Mouse (Mus musculus) left cerebral cortex, postnatal 14 days (tissue): ENCODE measurements around the gene Mtss1l. TPM values are rescaled to one million over a fixed set of nuclear protein-coding genes. Genes with fewer than 3 reads are reported as not detected.
A peak's percentile ranks its signal among the peaks of the same experiment; 100 is the strongest.

Source experiments
- DNase-seq, 2 experiments: peaks; one replicate each; pipeline ENCODE4 v3.0.0; 2021 to 2022; ENCODE audit warnings: low spot score in 2 of 2, mixed read lengths in 1 of 2
- intact Hi-C: fragments of 180-260 bp; cut with DNase I; formaldehyde crosslinking; loops from one replicate; pipeline ENCODE4 v1.15.1; 2025
- long read RNA-seq, 2 experiments: library from polyadenylated mRNA; stranded (forward); transcript quantifications; one replicate each; pipeline ENCODE4 v2.0.0; 2021
- total RNA-seq, 2 experiments: library from RNA; stranded (reverse); gene quantifications; 2 replicates each; pipeline ENCODE4 v1.2.3; 2021

Gene Mtss1l
- 100 to 1,000 TPM; 184 to 221 TPM for total RNA-seq
- long read RNA-seq, experiment 1, full-length matches to known transcripts: 8 of 97 reads
- long read RNA-seq, experiment 1, partial matches to known transcripts: 72 of 97 reads
- long read RNA-seq, experiment 1, other reads (novel, unspliced or antisense): 17 of 97 reads
- long read RNA-seq, experiment 2, full-length matches to known transcripts: 9 of 106 reads
- long read RNA-seq, experiment 2, partial matches to known transcripts: 80 of 106 reads
- long read RNA-seq, experiment 2, other reads (novel, unspliced or antisense): 17 of 106 reads

DNA sequence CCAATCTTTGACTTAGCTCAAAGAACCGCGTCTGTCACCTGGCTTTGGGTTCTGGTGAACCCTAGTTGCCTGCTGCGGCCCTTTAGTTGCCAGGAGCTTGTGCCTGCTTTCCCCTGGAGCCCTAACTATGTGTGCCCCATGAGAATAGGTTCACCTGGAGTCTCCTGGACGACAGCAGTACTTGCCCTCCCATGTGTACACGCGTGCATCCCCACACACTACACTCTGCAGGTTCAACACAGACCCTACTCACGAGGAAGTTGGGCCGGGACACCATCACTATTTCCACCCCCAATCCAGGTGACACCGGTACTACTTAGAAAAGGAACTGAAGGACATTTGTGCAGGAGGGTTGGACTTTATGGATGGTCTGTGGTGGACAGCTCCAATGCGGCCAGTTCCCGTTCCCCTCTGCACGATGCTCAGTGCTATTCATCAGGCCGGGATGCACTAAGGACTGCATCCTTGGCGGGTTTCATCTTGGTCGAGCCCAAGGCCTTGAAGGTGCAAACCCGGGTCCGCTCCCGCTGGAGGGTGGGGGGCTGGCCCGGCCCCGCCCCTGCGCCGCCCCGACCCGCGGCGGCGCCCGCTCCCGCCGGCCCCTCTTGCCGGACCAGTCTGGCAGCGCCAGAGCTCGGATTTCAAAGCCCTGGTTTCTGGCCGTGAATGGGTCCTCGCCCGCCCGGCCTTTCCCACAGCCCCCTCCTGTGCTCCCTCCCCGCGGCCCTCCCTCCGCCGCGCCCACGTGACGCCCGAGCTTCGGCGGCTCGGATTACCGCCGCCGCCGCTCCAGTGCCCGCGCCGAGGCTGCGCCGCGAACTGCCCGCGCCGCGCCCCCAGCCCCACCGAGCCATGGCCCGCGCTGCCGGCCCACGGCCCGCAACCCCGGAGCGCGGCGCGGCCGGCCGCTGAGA lies at the start of gene Mtss1l:
Gene Mtss1l, plus strand, starts transcription at position 792 of the 914 bp plus-strand sequence.
- intact Hi-C loops: no loop called here
- peak; percentile 70 to 77 for DNase-seq

GRCm38 (mm10) chr8:110672133-110672532 lies 49.1 kb upstream of the Mtss1l start:
- DNase-seq: no peak
- intact Hi-C loops: no loop called here

GRCm38 (mm10) chr8:110673168-110673567 lies 48.1 kb upstream of the Mtss1l start:
- DNase-seq: no peak
- intact Hi-C loops: no loop called here

DNA sequence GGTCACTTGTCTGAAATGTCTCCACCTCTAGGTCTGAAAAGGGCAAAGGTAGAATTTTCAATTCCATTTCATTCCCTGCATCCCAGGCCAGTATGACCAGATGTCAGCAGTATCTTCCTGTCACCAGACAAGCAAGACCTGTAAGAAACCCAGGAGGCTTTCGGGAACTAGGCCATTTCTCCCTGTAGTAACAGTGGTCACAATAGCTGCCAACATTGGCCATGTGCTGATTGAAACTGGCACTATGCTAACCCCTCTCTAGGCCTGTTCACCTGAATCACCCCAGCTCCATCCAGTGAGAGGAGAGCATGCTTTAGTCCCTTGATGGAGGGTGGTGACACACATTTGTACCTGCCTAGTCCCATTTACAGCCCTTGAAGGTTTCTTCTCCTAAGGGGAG lies 46.7 kb upstream of the Mtss1l start:
- no peak for DNase-seq
- intact Hi-C loops: no loop called here

DNA sequence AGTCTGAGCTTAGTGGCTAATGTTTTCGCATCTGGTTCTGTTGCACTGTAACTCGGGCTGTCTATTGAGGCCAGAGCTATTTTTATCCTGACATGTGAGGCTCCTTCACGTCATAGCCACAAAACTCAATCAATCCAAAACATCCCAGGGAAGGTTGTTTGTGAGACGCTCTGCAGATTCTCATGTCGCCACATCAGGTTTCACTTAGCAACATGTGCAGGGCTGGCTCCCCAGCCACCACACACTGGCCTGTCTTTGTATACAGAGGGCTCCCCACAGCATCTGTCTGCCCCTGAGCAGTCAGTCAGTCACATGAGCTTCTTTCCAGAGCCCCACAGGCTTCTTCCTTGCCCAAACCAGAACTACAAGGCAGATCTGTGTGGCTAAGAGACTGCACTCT lies 44.6 kb upstream of the Mtss1l start:
- intact Hi-C loops: no loop called here
- no peak for DNase-seq

DNA sequence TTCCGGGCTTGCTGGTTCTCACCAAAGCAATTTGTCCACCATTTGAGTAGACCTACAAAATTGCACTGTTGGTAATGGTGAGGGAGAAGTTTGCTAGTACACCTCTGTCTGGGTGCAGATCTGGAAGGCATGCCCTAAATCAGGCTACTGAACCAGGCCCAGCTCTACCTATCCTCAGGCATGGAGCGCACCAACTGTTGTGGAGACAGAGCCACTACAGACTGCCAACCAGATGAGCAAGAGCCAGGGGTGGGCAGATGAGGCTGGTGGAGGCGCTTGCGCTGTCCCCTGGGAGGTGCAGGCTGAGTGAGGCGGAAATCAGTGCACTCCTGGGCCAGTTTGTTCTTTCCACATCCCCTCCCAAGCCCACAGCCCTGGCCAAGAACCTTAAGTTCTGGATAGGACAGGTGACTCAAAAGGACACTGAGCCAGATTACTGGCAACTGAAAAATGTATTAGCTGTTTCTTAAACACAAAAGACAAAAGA lies 44.1 kb upstream of the Mtss1l start:
- intact Hi-C loops: no loop called here
- DNase-seq: no peak

GRCm38 (mm10) chr8:110678989-110679388 lies 42.3 kb upstream of the Mtss1l start:
- DNase-seq: no peak
- intact Hi-C loops: no loop called here

DNA sequence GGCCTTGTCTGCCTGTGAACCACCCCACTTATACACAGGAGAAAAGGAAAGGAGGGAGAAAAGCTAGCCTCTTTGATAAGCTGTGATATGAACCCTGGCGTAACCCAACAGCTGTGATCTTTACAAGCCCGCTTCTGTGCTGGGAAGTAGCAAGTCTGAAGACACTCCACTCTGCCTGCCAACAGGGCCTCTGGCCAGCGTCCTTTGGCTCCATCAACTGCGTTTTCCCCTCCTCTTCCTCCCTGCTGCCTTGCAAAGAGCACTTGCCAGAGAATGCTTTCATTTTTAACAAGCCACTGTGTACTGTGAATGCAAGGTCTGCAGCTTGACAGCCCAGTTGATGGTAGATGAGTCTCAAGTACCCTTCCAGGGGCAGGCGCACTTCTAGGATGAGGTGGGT lies 33.5 kb upstream of the Mtss1l start:
- peak; percentile 63 to 71 for DNase-seq
- intact Hi-C loops: no loop called here

DNA sequence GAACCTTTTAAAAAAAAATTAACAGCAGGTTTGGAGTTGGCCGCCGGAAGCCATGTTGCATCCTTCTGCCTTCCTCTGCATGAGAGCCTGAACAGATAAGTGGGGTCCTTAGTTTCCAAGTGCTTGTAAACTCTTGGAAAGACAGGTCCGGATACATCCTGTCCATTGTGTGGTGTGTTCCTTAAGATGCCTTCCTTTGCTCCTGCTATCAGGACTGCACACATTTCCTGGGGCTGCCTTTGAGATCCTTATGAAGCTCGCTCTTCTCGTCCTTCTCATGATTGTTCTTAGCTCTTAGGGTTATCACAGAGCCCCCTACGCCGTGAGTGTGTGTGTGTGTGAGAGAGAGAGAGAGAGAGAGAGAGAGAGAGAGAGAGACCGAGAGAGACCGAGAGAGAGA lies 31.3 kb upstream of the Mtss1l start:
- intact Hi-C loops: no loop called here
- DNase-seq: no peak

GRCm38 (mm10) chr8:110694226-110694625 lies 27.1 kb upstream of the Mtss1l start:
- intact Hi-C loops: no loop called here
- no peak for DNase-seq

GRCm38 (mm10) chr8:110694826-110695225 lies 26.4 kb upstream of the Mtss1l start:
- intact Hi-C loops: no loop called here
- no peak for DNase-seq

DNA sequence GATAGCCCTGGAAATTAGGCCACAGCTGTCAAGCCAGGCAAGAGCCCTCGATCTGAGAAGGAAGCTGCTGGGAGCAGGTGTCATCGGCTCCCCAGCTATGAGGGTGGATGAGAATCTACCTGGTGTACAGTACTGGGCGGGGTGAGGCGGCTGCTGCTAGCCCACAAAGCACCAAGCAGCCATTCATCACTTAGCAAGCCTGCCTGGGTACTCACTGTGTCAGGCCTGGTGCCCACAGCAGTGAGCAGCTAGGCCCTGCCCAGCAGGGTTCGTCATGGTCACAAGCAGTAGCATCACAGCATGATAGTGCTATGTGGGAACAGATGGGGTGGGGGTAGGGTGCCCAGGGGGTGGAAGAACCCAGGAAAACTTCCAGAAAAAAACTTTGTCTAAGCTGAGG lies 25.8 kb upstream of the Mtss1l start:
- DNase-seq: peak in 1 of 2 experiments; percentile 58
- intact Hi-C loops: no loop called here

GRCm38 (mm10) chr8:110696051-110696450 lies 25.2 kb upstream of the Mtss1l start:
- intact Hi-C loops: no loop called here
- no peak for DNase-seq

- intact Hi-C loops: no loop called here
- peak; percentile 58 to 71 for DNase-seq
These were observed 23.7 kb upstream of the Mtss1l start for GRCm38 (mm10) chr8:110697571-110697970.

DNA sequence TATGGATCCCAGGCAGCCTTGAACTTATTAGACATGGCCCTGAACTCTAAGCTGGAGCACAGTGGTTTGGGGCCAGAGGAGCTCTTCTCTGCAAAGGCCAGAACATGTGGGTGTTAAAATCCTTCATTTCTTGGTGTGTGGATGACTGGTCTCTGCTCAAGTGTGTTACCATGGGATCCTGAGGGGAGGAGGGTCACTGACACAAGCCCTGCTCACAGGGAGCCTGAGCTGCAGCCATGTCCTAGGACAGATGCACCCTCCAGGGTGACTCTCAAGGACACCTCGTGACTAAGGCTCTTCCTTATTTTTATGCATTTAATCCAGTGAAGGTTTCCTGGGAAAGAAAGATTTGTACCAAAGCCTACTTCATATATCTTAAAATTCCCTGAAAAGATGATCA lies 23.2 kb upstream of the Mtss1l start:
- intact Hi-C loops: no loop called here
- DNase-seq: no peak

DNA sequence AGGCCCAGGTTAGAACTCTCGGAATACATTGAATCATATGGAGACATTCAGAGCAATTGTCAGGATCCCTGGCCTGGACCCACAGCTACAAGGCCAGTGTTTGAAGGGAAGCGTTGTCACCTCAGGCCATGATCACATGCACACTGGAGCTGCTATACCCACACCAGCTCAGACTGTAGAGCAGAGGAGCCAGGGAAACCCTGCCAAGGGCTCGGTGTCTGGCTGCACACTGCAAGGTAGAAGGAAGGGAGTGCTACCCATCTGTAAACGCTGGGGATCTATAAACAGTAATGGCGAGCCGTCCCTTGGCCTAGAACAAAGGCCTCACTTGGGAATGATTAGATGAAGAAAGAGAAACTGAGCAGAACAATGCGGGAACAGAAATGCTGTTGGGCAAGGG lies 21.8 kb upstream of the Mtss1l start:
- no peak for DNase-seq
- intact Hi-C loops: no loop called here

DNA sequence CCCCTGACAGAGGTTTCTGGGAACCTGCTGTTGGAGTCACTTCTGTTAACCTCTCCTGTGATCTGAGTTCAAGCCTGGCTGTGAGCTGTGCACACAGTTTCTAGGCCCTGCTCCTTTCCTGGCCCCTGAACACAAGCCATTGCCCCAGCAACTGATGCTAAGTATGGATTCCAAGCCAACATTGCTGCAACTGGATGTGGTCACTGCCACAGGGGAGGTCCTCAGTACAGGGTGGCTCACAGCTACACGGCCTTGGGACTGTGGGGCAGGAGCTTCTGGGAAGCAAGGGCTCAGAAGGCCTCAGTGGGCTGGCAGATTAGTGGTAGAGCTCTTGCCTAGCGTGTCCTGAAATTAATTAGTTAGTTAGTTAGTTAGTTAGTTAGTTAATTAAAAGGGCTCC lies 20.7 kb upstream of the Mtss1l start:
- no peak for DNase-seq
- intact Hi-C loops: no loop called here

- intact Hi-C loops: no loop called here
- no peak for DNase-seq
These were observed 18.4 kb upstream of the Mtss1l start for GRCm38 (mm10) chr8:110702636-110703459.

- no peak for DNase-seq
- intact Hi-C loops: no loop called here
These were observed 17.7 kb upstream of the Mtss1l start for GRCm38 (mm10) chr8:110703460-110704061.
